Mouse (Mus musculus) olfactory bulb, adult 2 months (tissue): ENCODE results near the gene Hist1h2ae. TPM values are rescaled to one million over a fixed set of nuclear protein-coding genes. Genes with fewer than 3 reads are reported as not detected.
"Not testable (repeated sequence)": the region's sequence is repeated elsewhere in the genome, so short reads cannot be mapped to it uniquely, and the experiment has no call there.

Experiments
- H3K27ac ChIP-seq: fragments of 200-500 bp; 2 replicates; pipeline ENCODE4 v1.5.1; 2012; ENCODE audit warnings: low read depth, low read length; ENCODE audit not compliant: insufficient read depth
- H3K4me1 ChIP-seq: fragments of 200-500 bp; 2 replicates; pipeline ENCODE4 v1.6.1; 2012; ENCODE audit warnings: low read length; ENCODE audit not compliant: control insufficient read depth, insufficient read depth
- H3K4me3 ChIP-seq: fragments of 200-500 bp; 2 replicates; pipeline ENCODE4 v1.5.1; 2012; ENCODE audit warnings: mild to moderate bottlenecking, low read depth, low read length, moderate library complexity; ENCODE audit not compliant: insufficient read depth
- CTCF ChIP-seq: fragments of 200-500 bp; IDR thresholded peaks from 2 replicates; pipeline ENCODE4 v1.5.1; 2012; ENCODE audit warnings: low read depth, mild to moderate bottlenecking, low read length, moderate library complexity; ENCODE audit not compliant: insufficient read depth
- POLR2A ChIP-seq: fragments of 200-500 bp; IDR thresholded peaks from 2 replicates; pipeline ENCODE4 v1.6.1; 2012; ENCODE audit warnings: mild to moderate bottlenecking, low read depth, low read length, moderate library complexity; ENCODE audit not compliant: insufficient read depth
- WGBS: fragments of 180-500 bp; shearing (Covaris S2); methylation state at CpG from one replicate; pipeline ENCODE4 v1.1.7; 2018; 5-methylcytosine and 5-hydroxymethylcytosine counted together
- polyA plus RNA-seq: library from polyadenylated mRNA; stranded (reverse); fragments of >200 nt; gene quantifications from 2 replicates; pipeline ENCODE4 v1.2.4, GENCODE M21; 2012; ENCODE audit warnings: low replicate concordance; ENCODE audit not compliant: missing spikeins, insufficient read depth, insufficient read length

The Hist1h2ae gene
- polyA plus RNA-seq, 1 experiment = not detected

- no peak overlapping the region for H3K27ac ChIP-seq
- no peak overlapping the region for H3K4me3 ChIP-seq
- TF ChIP-seq CTCF = no peak
- TF ChIP-seq POLR2A = no peak
- no peaks in the 10 kb centered on the region for H3K4me1 ChIP-seq
- 6% methylated on average over 9 of the region's 9 CpGs for WGBS
These were observed 26.9 kb upstream of the Hist1h2ae start for GRCm38 (mm10) chr13:23597957-23598356.

- Histone ChIP-seq H3K4me3 (no peak overlapping the region), H3K4me1 (no peaks in the 10 kb centered on the region), H3K27ac (no peak overlapping the region)
- 91% methylated on average over 7 of the region's 7 CpGs for WGBS
- no peak for TF ChIP-seq CTCF
- TF ChIP-seq POLR2A = no peak
These were observed 24.8 kb upstream of the Hist1h2ae start for GRCm38 (mm10) chr13:23595622-23596372.

GRCm38 (mm10) chr13:23595185-23595584 is 24.2 kb upstream of the Hist1h2ae start:
- TF ChIP-seq CTCF = no peak
- TF ChIP-seq POLR2A = no peak
- WGBS = 86% methylated on average over 2 of the region's 2 CpGs
- Histone ChIP-seq H3K4me1 (no peaks in the 10 kb centered on the region), H3K27ac (no peak overlapping the region), H3K4me3 (no peak overlapping the region)

- Histone ChIP-seq H3K4me3 (no peak overlapping the region), H3K4me1 (no peaks in the 10 kb centered on the region), H3K27ac (no peak overlapping the region)
- TF ChIP-seq CTCF (no peak), POLR2A (no peak)
- 85% methylated on average over 5 of the region's 5 CpGs for WGBS
These were observed 22.2 kb upstream of the Hist1h2ae start for GRCm38 (mm10) chr13:23593051-23593770.

- Histone ChIP-seq H3K27ac (no peak overlapping the region), H3K4me3 (no peak overlapping the region), H3K4me1 (no peaks in the 10 kb centered on the region)
- 75% methylated on average over 7 of the region's 7 CpGs for WGBS
- TF ChIP-seq CTCF (no peak), POLR2A (no peak)
These were observed 21.6 kb upstream of the Hist1h2ae start for GRCm38 (mm10) chr13:23592614-23593013.

- H3K4me3 ChIP-seq, H3K4me1 ChIP-seq, H3K27ac ChIP-seq: not testable (repeated sequence)
- WGBS = 94% methylated on average over 7 of the region's 7 CpGs
These were observed 20.9 kb upstream of the Hist1h2ae start for GRCm38 (mm10) chr13:23591886-23592285.

- Histone ChIP-seq H3K27ac (no peak overlapping the region), H3K4me3 (no peak overlapping the region), H3K4me1 (no peaks in the 10 kb centered on the region)
- TF ChIP-seq CTCF (no peak), POLR2A (no peak)
- 95% methylated on average over 7 of the region's 7 CpGs for WGBS
These were observed 20.2 kb upstream of the Hist1h2ae start for GRCm38 (mm10) chr13:23591206-23591605.

- H3K4me3 ChIP-seq = no peak overlapping the region
- WGBS = 5% methylated on average over 1 of the region's 1 CpGs
- peaks cover 3% of the 10 kb centered on the region; the same call in 1 of the 2 replicates for H3K4me1 ChIP-seq
- H3K27ac ChIP-seq = no peak overlapping the region
- TF ChIP-seq POLR2A (no peak), CTCF (no peak)
These were observed 15.9 kb upstream of the Hist1h2ae start for GRCm38 (mm10) chr13:23586940-23587225.

GRCm38 (mm10) chr13:23586099-23586939 is 15.3 kb upstream of the Hist1h2ae start:
- 1% methylated on average over 22 of the region's 22 CpGs for WGBS
- no peak overlapping the region for H3K27ac ChIP-seq

More at GRCm38 (mm10) chr13:23586099-23586939, 15.3 kb upstream of the Hist1h2ae start:
- no peak for TF ChIP-seq CTCF
- no peak for TF ChIP-seq POLR2A
- Histone ChIP-seq H3K4me3 (peak overlapping the region; percentile 13; the same call in 1 of the 2 replicates), H3K4me1 (peaks cover 3% of the 10 kb centered on the region; the same call in 1 of the 2 replicates)
